Mouse (Mus musculus): Measurements from ENCODE around the gene Tcp11l2. TPM values are rescaled to one million over a fixed set of nuclear protein-coding genes. Genes with fewer than 3 reads are reported as not detected.

The Tcp11l2 gene
- polyA plus RNA-seq, 1 experiment from 2014 or later: 21.6 TPM

DNA sequence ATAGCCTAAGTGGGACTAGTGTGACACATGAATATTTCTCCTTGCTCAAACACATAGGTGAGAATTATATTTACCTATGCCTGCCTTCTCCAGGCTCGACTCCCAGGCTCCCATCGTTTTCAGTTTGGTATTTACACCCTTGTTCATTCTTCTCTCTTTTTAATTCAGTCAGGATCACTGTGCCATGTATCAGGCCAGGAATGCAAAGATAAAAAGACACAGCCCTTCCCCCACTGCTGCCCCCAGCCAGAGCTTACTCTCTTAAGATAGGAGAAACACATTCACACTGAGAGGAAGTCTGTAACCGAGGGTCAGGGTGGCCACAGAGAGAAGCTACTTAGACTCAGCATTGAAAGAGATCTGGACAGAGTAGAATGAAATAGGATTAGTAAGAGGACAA, 35.2 kb downstream of the Tcp11l2 start:
- H3K4me2 ChIP-seq (replicated peaks): no peak overlapping the region
- no peak overlapping the region for H3K4me3 ChIP-seq
- H3K9me3 ChIP-seq: no peaks in the 10 kb centered on the region
- H3K9ac ChIP-seq: no peak overlapping the region
- no peaks in the 10 kb centered on the region for H3K36me3 ChIP-seq
- no peak overlapping the region for H3K27ac ChIP-seq
- 55% methylated on average over 3 of the region's 3 CpGs for WGBS
- peaks cover 7% of the 10 kb centered on the region; the same call in 1 of the 2 replicates for H3K4me1 ChIP-seq
- no peak for ATAC-seq (ENCODE audit: low FRiP score, low read depth)
- no peaks in the 10 kb centered on the region for H3K27me3 ChIP-seq

- Histone ChIP-seq H3K9me3 (no peaks in the 10 kb centered on the region), H3K4me1 (peaks cover 7% of the 10 kb centered on the region; the same call in 1 of the 2 replicates), H3K27me3 (no peaks in the 10 kb centered on the region), H3K4me3 (no peak overlapping the region), H3K36me3 (no peaks in the 10 kb centered on the region), H3K4me2 (replicated peaks) (no peak overlapping the region), H3K9ac (no peak overlapping the region), H3K27ac (no peak overlapping the region)
- 75% methylated on average over 2 of the region's 2 CpGs for WGBS
- ATAC-seq (ENCODE audit: low FRiP score, low read depth): no peak
Measured at GRCm38 (mm10) chr10:84612281-84612680, 35.9 kb downstream of the Tcp11l2 start.

- Histone ChIP-seq H3K27ac (no peak overlapping the region), H3K4me1 (peaks cover 7% of the 10 kb centered on the region; the same call in 1 of the 2 replicates), H3K36me3 (no peaks in the 10 kb centered on the region), H3K27me3 (no peaks in the 10 kb centered on the region), H3K4me2 (replicated peaks) (no peak overlapping the region), H3K9ac (no peak overlapping the region), H3K4me3 (no peak overlapping the region), H3K9me3 (no peaks in the 10 kb centered on the region)
- no peak for ATAC-seq (ENCODE audit: low FRiP score, low read depth)
- WGBS: 77% methylated on average over 8 of the region's 8 CpGs
Measured at GRCm38 (mm10) chr10:84613366-84613765, 36.9 kb downstream of the Tcp11l2 start.

DNA sequence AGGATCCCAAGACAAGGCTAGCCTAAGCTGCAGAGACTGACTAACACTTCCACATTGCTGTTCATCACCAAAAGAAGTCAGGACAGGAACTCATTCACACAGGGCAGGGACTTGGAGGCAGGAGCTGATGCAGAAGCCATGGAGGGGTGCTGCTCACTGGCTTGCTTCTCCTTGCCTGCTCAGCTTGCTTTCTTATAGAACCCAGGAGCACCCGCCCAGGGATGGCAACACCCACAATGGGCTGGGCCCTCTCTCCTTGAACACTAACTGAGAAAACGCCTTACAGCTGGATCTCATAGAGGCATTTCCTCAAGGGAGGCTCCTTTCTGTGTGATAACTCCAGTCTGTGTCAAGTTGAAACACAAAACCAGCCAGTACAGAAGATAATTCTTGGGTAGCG, 38.6 kb downstream of the Tcp11l2 start:
- no peaks in the 10 kb centered on the region for H3K27me3 ChIP-seq
- H3K36me3 ChIP-seq: no peaks in the 10 kb centered on the region
- H3K4me3 ChIP-seq: no peak overlapping the region
- H3K4me1 ChIP-seq: peaks cover 7% of the 10 kb centered on the region; the same call in 1 of the 2 replicates
- no peak for ATAC-seq (ENCODE audit: low FRiP score, low read depth)
- no peak overlapping the region for H3K4me2 ChIP-seq (replicated peaks)
- no peak overlapping the region for H3K9ac ChIP-seq
- WGBS: 73% methylated on average over 3 of the region's 3 CpGs
- H3K9me3 ChIP-seq: no peaks in the 10 kb centered on the region
- no peak overlapping the region for H3K27ac ChIP-seq

DNA sequence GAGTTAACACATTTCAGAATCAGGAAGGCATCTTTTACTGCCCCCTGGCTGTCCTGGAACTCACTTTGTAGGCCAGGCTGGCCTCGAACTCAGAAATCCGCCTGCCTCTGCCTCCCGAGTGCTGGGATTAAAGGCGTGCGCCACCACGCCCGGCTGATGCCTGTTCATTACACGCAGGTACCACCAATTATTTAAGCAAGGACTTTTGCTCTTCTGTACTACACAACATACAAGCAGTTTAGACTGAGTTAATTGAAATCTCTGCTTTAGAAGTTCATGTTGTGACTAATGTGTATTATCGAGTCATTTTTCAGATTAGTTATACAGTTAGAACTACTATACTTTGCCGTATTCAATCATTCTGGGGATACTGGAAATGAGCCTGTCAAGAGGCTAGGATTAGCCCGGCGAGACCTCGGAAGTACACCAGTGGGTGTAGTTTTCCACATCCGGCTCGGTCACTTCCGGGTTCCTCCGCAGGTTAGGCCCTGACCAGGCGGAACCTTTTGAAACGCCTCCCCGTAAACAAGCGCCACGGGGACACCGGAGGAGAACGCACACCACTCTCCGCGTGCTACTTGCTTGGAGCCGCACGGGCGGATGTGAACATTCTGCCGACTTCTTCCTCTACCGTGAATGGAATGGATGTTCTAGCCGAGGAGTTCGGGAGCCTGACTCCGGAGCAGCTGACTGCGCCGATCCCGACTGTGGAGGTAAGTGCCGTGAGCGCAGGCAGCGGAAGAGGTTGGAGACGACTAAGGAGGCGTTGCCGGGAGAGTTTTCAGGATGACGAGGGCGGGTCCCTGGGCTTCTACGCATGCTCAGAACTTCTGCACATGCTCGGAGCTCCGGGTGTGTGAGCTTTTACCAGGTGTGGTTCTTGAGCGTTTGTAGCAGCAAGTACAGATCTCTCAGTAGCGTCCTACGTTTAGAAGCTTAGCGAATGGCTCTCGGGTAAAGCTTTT, 45.7 kb downstream of the Tcp11l2 start, which contains the start of gene Polr3b:
Polr3b (plus strand) TSS at position 467 of the 965 bp plus-strand sequence.
- Histone ChIP-seq H3K4me3 (peak within 1 kb of the TSS; percentile 57), H3K4me1 (peaks cover 11% of the 10 kb centered on the region), H3K27ac (peak within 1 kb of the TSS; percentile 92), H3K9ac (peak within 1 kb of the TSS; percentile 74), H3K9me3 (no peaks in the 10 kb centered on the region), H3K36me3 (no peaks in the 10 kb centered on the region), H3K27me3 (no peaks in the 10 kb centered on the region), H3K4me2 (replicated peaks) (peak within 1 kb of the TSS; percentile 81)
- WGBS: 7% methylated on average over 53 of the region's 53 CpGs
- ATAC-seq (ENCODE audit: low FRiP score, low read depth): peak; percentile 96

DNA sequence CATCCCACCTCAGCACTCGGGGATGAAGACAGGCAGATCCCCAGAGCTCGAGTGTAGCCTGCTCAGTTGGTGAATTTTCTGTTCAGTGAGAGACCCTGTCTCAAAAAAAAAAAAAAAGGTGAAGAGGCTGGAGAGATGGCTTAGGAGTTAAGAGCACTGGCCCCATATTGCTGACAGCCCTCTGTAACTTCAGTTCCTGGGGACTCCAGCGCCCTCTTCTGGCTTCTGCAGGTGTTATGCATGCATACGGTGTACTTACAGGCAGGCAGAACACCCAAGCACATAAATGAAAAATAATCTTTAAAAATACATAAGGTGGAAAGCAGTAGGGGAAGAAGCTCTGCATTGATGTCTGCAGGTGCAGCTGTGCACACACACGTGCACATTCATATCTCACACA, 54.8 kb downstream of the Tcp11l2 start:
- H3K4me2 ChIP-seq (replicated peaks): no peak overlapping the region
- peaks cover 60% of the 10 kb centered on the region for H3K36me3 ChIP-seq
- no peak overlapping the region for H3K27ac ChIP-seq
- H3K9me3 ChIP-seq: no peaks in the 10 kb centered on the region
- no peaks in the 10 kb centered on the region for H3K27me3 ChIP-seq
- H3K9ac ChIP-seq: no peak overlapping the region
- no peak overlapping the region for H3K4me3 ChIP-seq
- 72% methylated on average over 5 of the region's 5 CpGs for WGBS
- ATAC-seq (ENCODE audit: low FRiP score, low read depth): no peak
- no peaks in the 10 kb centered on the region for H3K4me1 ChIP-seq

- ATAC-seq (ENCODE audit: low FRiP score, low read depth): no peak
- no peak overlapping the region for H3K9ac ChIP-seq
- no peak overlapping the region for H3K4me2 ChIP-seq (replicated peaks)
- peaks cover 68% of the 10 kb centered on the region for H3K36me3 ChIP-seq
- no peaks in the 10 kb centered on the region for H3K9me3 ChIP-seq
- no peaks in the 10 kb centered on the region for H3K4me1 ChIP-seq
- no peak overlapping the region for H3K4me3 ChIP-seq
- H3K27ac ChIP-seq: no peak overlapping the region
- WGBS: 85% methylated on average over 4 of the region's 4 CpGs
- no peaks in the 10 kb centered on the region for H3K27me3 ChIP-seq
Measured at GRCm38 (mm10) chr10:84632005-84632404, 55.6 kb downstream of the Tcp11l2 start.

GRCm38 (mm10) chr10:84636656-84637055, 60.2 kb downstream of the Tcp11l2 start:
- Histone ChIP-seq H3K9ac (no peak overlapping the region), H3K27me3 (no peaks in the 10 kb centered on the region), H3K27ac (no peak overlapping the region), H3K9me3 (no peaks in the 10 kb centered on the region), H3K4me3 (no peak overlapping the region), H3K36me3 (peaks cover 73% of the 10 kb centered on the region), H3K4me2 (replicated peaks) (no peak overlapping the region), H3K4me1 (no peaks in the 10 kb centered on the region)
- ATAC-seq (ENCODE audit: low FRiP score, low read depth): no peak
- WGBS: 88% methylated on average over 10 of the region's 10 CpGs

DNA sequence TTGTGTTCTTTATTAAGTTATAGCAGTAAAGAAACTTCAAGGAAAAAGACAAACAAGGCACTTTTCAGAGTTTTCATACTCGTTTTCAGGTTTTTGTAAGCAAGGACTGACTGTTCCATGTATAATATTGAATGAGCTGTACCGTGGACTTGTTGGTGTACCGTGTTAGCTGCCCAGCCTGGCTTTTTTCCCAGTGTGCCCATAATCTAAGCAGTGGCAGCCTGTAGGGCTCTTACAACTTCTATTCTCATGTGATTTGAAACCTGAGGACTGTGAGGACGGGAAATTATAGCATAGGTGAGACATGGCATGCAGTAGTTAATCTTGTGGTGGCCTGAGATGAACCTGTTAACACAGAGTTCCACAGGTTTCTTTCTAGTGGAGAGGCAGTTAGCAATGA, 62.0 kb downstream of the Tcp11l2 start:
- Histone ChIP-seq H3K4me2 (replicated peaks) (no peak overlapping the region), H3K4me1 (no peaks in the 10 kb centered on the region), H3K27ac (no peak overlapping the region), H3K9ac (no peak overlapping the region), H3K4me3 (no peak overlapping the region), H3K9me3 (no peaks in the 10 kb centered on the region), H3K36me3 (peaks cover 59% of the 10 kb centered on the region), H3K27me3 (no peaks in the 10 kb centered on the region)
- ATAC-seq (ENCODE audit: low FRiP score, low read depth): no peak
- 80% methylated on average over 4 of the region's 4 CpGs for WGBS

- H3K4me2 ChIP-seq (replicated peaks): no peak overlapping the region
- H3K36me3 ChIP-seq: peaks cover 55% of the 10 kb centered on the region
- no peaks in the 10 kb centered on the region for H3K27me3 ChIP-seq
- no peaks in the 10 kb centered on the region for H3K4me1 ChIP-seq
- no peak for ATAC-seq (ENCODE audit: low FRiP score, low read depth)
- no peak overlapping the region for H3K27ac ChIP-seq
- WGBS: 72% methylated on average over 4 of the region's 4 CpGs
- no peaks in the 10 kb centered on the region for H3K9me3 ChIP-seq
- no peak overlapping the region for H3K9ac ChIP-seq
- H3K4me3 ChIP-seq: no peak overlapping the region
Measured at GRCm38 (mm10) chr10:84639525-84640287, 63.3 kb downstream of the Tcp11l2 start.

DNA sequence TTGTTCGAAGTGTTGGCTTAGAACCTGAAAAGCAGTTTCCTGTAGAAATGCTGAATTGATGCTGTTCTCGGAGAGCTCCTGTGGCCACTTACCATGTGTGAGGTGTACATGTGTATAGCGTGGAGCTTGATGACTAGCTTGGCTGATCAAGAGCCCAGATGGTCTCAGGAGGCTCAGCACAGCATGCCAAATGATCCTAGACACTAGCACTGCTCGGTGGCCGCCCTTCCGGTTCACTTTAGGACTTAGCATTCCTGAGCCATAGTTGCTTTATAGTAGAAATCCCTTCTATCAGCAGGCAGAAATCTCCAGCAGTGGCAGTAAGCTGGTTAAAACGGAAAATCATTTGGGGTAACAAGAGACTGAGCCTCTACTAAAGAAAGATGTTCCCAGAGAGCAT, 64.4 kb downstream of the Tcp11l2 start:
- Histone ChIP-seq H3K9ac (no peak overlapping the region), H3K27me3 (no peaks in the 10 kb centered on the region), H3K4me3 (no peak overlapping the region), H3K9me3 (no peaks in the 10 kb centered on the region), H3K36me3 (peaks cover 54% of the 10 kb centered on the region), H3K4me2 (replicated peaks) (no peak overlapping the region), H3K27ac (no peak overlapping the region), H3K4me1 (peaks cover 3% of the 10 kb centered on the region; the same call in 1 of the 2 replicates)
- WGBS: 90% methylated on average over 7 of the region's 7 CpGs
- ATAC-seq (ENCODE audit: low FRiP score, low read depth): no peak

DNA sequence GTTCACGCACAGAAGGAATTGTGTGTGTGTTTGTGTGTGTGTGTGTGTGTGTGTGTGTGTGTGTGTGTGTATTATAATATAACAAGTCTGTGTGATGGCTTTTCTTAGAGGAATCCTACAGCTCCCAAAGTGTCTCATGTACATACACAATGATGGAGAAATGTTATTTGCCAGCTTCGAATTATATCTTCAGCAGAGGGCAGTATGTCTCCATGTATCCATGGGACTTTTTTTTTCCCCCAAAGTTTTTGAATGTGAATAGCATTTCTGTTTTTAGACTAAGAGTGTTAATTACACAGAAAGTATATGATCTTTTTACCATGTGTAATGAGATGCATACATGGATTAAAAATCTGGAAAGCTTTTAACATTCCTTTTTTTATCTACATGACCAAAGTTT, 65.2 kb downstream of the Tcp11l2 start:
- 80% methylated on average over 2 of the region's 2 CpGs for WGBS
- no peak overlapping the region for H3K4me2 ChIP-seq (replicated peaks)

More for the DNA sequence above, 65.2 kb downstream of the Tcp11l2 start:
- peaks cover 50% of the 10 kb centered on the region for H3K36me3 ChIP-seq
- no peaks in the 10 kb centered on the region for H3K9me3 ChIP-seq
- H3K9ac ChIP-seq: no peak overlapping the region
- H3K27me3 ChIP-seq: no peaks in the 10 kb centered on the region
- H3K27ac ChIP-seq: no peak overlapping the region
- H3K4me1 ChIP-seq: peaks cover 3% of the 10 kb centered on the region; the same call in 1 of the 2 replicates
- no peak overlapping the region for H3K4me3 ChIP-seq
- ATAC-seq (ENCODE audit: low FRiP score, low read depth): no peak
